Mouse (Mus musculus) hindbrain, embryonic 16.5 days (tissue): ENCODE measurements around the gene Farp2. TPM values are rescaled to one million over a fixed set of nuclear protein-coding genes. Genes with fewer than 3 reads are reported as not detected.
"Not testable (repeated sequence)": the region's sequence is repeated elsewhere in the genome, so short reads cannot be mapped to it uniquely, and the experiment has no call there.

ENCODE experiments used
- ATAC-seq: fragments of 200-750 bp; cut with Nextera tagmentation; 2 replicates; pipeline ENCODE4 v1.8.0; 2017; ENCODE audit warnings: moderate TSS enrichment, moderate library complexity
- H3K27ac ChIP-seq: fragments of 300-500 bp; sonication (generic); 2 replicates; pipeline ENCODE4 v1.5.1; 2014; ENCODE audit warnings: low read depth, mild to moderate bottlenecking, control low read depth, low read length, moderate library complexity
- H3K27me3 ChIP-seq: fragments of 300-500 bp; sonication (generic); replicated peaks from 2 replicates; pipeline ENCODE4 v1.6.1; 2014; ENCODE audit warnings: low read length; ENCODE audit not compliant: control insufficient read depth, insufficient read depth
- H3K36me3 ChIP-seq: fragments of 300-500 bp; sonication (generic); 2 replicates; pipeline ENCODE4 v1.6.1; 2014; ENCODE audit warnings: mild to moderate bottlenecking, low read length, moderate library complexity, mixed read lengths; ENCODE audit not compliant: control insufficient read depth, insufficient read depth
- H3K4me1 ChIP-seq: fragments of 300-500 bp; sonication (generic); 2 replicates; pipeline ENCODE4 v1.6.1; 2014; ENCODE audit warnings: low read depth, low read length; ENCODE audit not compliant: control insufficient read depth, insufficient read depth
- H3K4me2 ChIP-seq: fragments of 300-500 bp; sonication (generic); 2 replicates; pipeline ENCODE4 v1.6.1; 2014; ENCODE audit warnings: mild to moderate bottlenecking, low read length, control low read depth, moderate library complexity
- H3K4me3 ChIP-seq: fragments of 300-500 bp; sonication (generic); 2 replicates; pipeline ENCODE4 v1.5.1; 2014; ENCODE audit warnings: mild to moderate bottlenecking, low read length, control low read depth, moderate library complexity
- H3K9ac ChIP-seq: fragments of 300-500 bp; sonication (generic); 2 replicates; pipeline ENCODE4 v1.6.1; 2014; ENCODE audit warnings: low read depth, mild to moderate bottlenecking, control low read depth, low read length, moderate library complexity
- H3K9me3 ChIP-seq: fragments of 300-500 bp; sonication (generic); 2 replicates; pipeline ENCODE4 v1.6.1; 2014; ENCODE audit warnings: mild to moderate bottlenecking, low read length, moderate library complexity; ENCODE audit not compliant: control insufficient read depth
- WGBS: fragments of 180-500 bp; shearing (Covaris S2); extraction: QIAGEN DNeasy Blood & Tissue Kit; methylation state at CpG from one replicate; pipeline ENCODE4 v1.1.7; 2014; 5-methylcytosine and 5-hydroxymethylcytosine counted together
- polyA plus RNA-seq: library from polyadenylated mRNA; unstranded; fragments of >200 nt; fragmentation: Nextera tagmentation; extraction: Ambion mirVana; gene quantifications from 2 replicates; pipeline ENCODE4 v1.2.1, GENCODE M21; 2015

Farp2 gene
- polyA plus RNA-seq, 1 experiment from 2014 or later, result 3.5 TPM

DNA sequence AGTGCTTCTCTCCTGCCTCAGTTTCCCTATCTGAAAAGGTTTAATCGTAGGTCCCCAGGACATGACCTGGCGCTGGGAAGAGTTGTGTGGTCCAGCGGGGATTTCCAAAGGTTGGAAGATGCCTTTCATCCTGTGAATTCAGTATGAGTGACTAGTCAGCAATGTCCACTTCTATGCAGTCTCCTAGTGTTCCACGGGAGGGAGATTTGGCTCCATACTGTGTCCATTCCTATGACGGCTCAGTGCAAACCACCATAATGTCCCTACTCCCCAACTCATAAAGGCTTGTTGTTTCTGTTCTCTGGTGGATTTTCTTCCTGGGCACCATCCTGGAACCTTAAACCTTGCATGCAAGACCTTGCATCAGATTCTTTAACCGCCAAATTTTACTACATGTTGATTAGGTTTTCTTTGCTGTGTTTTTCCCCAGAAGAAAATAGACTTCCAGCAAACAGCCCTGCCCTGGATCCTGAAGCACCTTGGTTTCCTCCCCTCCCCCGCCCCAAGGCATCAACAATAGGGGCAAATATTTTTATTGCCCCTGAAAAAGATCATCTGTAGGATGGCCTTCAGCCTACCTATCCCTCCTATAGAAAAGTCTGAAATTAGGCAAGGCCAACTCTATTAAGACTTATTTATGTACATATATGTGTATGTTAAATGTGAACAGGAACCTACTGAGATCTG is 124.5 kb downstream of the Farp2 start:
- peak; percentile 27 for ATAC-seq
- WGBS, result 29% methylated on average over 7 of the region's 7 CpGs
- H3K27ac ChIP-seq, result peak overlapping the region; percentile 80
- peak overlapping the region; percentile 65 for H3K9ac ChIP-seq
- no peaks in the 10 kb centered on the region for H3K36me3 ChIP-seq
- peak overlapping the region; percentile 71 for H3K4me2 ChIP-seq
- H3K27me3 ChIP-seq, result no peaks in the 10 kb centered on the region
- peaks cover 17% of the 10 kb centered on the region for H3K4me1 ChIP-seq
- peak overlapping the region; percentile 65 for H3K4me3 ChIP-seq
- H3K9me3 ChIP-seq, result no peaks in the 10 kb centered on the region

DNA sequence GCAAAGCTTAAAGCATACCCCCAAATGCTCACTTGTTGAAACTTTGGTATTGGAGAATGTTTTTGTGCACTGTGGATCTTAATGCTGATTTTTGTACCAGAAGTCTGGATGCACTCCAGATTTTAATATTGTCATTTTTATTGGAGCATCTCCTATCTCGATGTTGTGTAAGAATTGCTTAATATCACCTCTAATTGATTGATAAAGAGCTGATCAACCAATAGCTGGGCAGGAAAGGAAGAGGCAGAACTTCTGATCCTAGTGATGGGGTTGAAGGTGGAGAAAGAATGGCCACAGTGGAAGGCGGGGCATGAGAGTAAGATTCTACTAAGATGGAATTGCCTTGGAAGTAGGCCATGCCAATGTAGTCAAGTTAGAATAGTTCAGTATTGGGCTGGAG is 130.1 kb downstream of the Farp2 start:
- WGBS, result 89% methylated on average over 2 of the region's 2 CpGs
- ATAC-seq, result no peak
- no peak overlapping the region for H3K4me2 ChIP-seq

GRCm38 (mm10) chr1:93642692-93643091 is 130.8 kb downstream of the Farp2 start:
- no peaks in the 10 kb centered on the region for H3K4me1 ChIP-seq
- WGBS, result 91% methylated on average over 2 of the region's 2 CpGs

More for the DNA sequence above, 130.1 kb downstream of the Farp2 start:
- Histone ChIP-seq H3K4me3 (no peak overlapping the region), H3K9ac (no peak overlapping the region), H3K4me1 (no peaks in the 10 kb centered on the region), H3K36me3 (no peaks in the 10 kb centered on the region), H3K27ac (no peak overlapping the region), H3K9me3 (no peaks in the 10 kb centered on the region), H3K27me3 (no peaks in the 10 kb centered on the region)

GRCm38 (mm10) chr1:93649604-93650172 is 137.8 kb downstream of the Farp2 start:
- ATAC-seq, result no peak
- WGBS, result 78% methylated on average over 5 of the region's 5 CpGs
- H3K4me2 ChIP-seq, result no peak overlapping the region
- H3K4me3 ChIP-seq, result no peak overlapping the region
- H3K4me1 ChIP-seq, result no peaks in the 10 kb centered on the region
- H3K9me3 ChIP-seq, result no peaks in the 10 kb centered on the region
- no peaks in the 10 kb centered on the region for H3K27me3 ChIP-seq
- H3K9ac ChIP-seq, result no peak overlapping the region
- H3K36me3 ChIP-seq, result no peaks in the 10 kb centered on the region
- no peak overlapping the region for H3K27ac ChIP-seq

More at GRCm38 (mm10) chr1:93642692-93643091, 130.8 kb downstream of the Farp2 start:
- H3K9ac ChIP-seq, result no peak overlapping the region
- no peaks in the 10 kb centered on the region for H3K27me3 ChIP-seq
- H3K4me2 ChIP-seq, result no peak overlapping the region
- H3K4me3 ChIP-seq, result no peak overlapping the region
- ATAC-seq, result no peak
- H3K36me3 ChIP-seq, result no peaks in the 10 kb centered on the region
- no peaks in the 10 kb centered on the region for H3K9me3 ChIP-seq
- no peak overlapping the region for H3K27ac ChIP-seq

DNA sequence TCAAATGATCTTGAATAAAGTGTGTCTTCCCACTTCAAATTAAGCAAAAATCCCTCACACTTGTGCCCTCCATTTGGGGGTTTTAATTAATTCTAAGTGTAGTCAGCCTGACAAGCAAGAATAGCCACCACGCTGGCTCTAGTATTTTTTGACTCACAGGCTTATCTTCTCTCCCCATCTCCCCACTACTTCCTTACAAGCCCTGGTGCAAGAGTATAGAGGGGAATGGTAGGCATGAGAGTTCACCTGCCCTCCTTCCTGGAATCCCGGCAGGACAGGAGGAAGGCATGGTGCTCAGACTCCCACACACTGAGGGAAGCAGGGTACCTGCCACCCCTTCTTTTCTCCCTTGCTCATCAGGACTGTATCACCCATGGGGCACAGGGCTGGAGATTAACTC is 142.4 kb downstream of the Farp2 start:
- no peak overlapping the region for H3K4me2 ChIP-seq
- no peaks in the 10 kb centered on the region for H3K9me3 ChIP-seq
- H3K27me3 ChIP-seq, result no peaks in the 10 kb centered on the region
- no peaks in the 10 kb centered on the region for H3K4me1 ChIP-seq
- H3K36me3 ChIP-seq, result no peaks in the 10 kb centered on the region
- H3K4me3 ChIP-seq, result no peak overlapping the region
- no peak for ATAC-seq
- no peak overlapping the region for H3K9ac ChIP-seq
- WGBS, result 67% methylated on average over 2 of the region's 2 CpGs
- H3K27ac ChIP-seq, result no peak overlapping the region

- Histone ChIP-seq H3K4me3 (no peak overlapping the region), H3K4me1 (no peaks in the 10 kb centered on the region), H3K4me2 (no peak overlapping the region), H3K27me3 (no peaks in the 10 kb centered on the region), H3K9me3 (no peaks in the 10 kb centered on the region), H3K36me3 (no peaks in the 10 kb centered on the region), H3K27ac (no peak overlapping the region), H3K9ac (no peak overlapping the region)
- whole genome bisulfite sequencing, result 87% methylated on average over 2 of the region's 2 CpGs
- no peak for ATAC-seq
These were observed 142.9 kb downstream of the Farp2 start for GRCm38 (mm10) chr1:93654798-93655197.

- no peak for ATAC-seq
- Histone ChIP-seq H3K4me3 (no peak overlapping the region), H3K36me3 (no peaks in the 10 kb centered on the region), H3K9ac (no peak overlapping the region), H3K27me3 (no peaks in the 10 kb centered on the region), H3K27ac (no peak overlapping the region), H3K4me2 (no peak overlapping the region), H3K9me3 (no peaks in the 10 kb centered on the region), H3K4me1 (no peaks in the 10 kb centered on the region)
- WGBS, result 75% methylated on average over 7 of the region's 7 CpGs
These were observed 144.6 kb downstream of the Farp2 start for GRCm38 (mm10) chr1:93656325-93657024.

- no peak for ATAC-seq
- WGBS, result 88% methylated on average over 5 of the region's 5 CpGs
These were observed 145.1 kb downstream of the Farp2 start for GRCm38 (mm10) chr1:93657025-93657360.

GRCm38 (mm10) chr1:93658559-93658958 is 146.7 kb downstream of the Farp2 start, which contains the start of gene Stk25:
TSS of gene Stk25 (minus strand) at chr1:93658659.
- H3K9me3 ChIP-seq, H3K27ac ChIP-seq, H3K9ac ChIP-seq, H3K27me3 ChIP-seq, H3K4me1 ChIP-seq, H3K36me3 ChIP-seq, ATAC-seq, H3K4me3 ChIP-seq, H3K4me2 ChIP-seq: not testable (repeated sequence)

More at GRCm38 (mm10) chr1:93657025-93657360, 145.1 kb downstream of the Farp2 start:
- Histone ChIP-seq H3K27me3 (no peaks in the 10 kb centered on the region), H3K27ac (no peak overlapping the region), H3K4me1 (no peaks in the 10 kb centered on the region), H3K4me3 (no peak overlapping the region), H3K36me3 (no peaks in the 10 kb centered on the region), H3K9me3 (no peaks in the 10 kb centered on the region), H3K9ac (no peak overlapping the region), H3K4me2 (no peak overlapping the region)
